Mouse (Mus musculus) midbrain, embryonic 12.5 days (tissue): Measurements from ENCODE around the gene Tmem208. TPM values are rescaled to one million over a fixed set of nuclear protein-coding genes. Genes with fewer than 3 reads are reported as not detected.

Source experiments
- ATAC-seq: fragments of 200-750 bp; cut with Nextera tagmentation; 2 replicates; pipeline ENCODE4 v1.8.0; 2017; ENCODE audit warnings: low read depth, moderate TSS enrichment, moderate library complexity; ENCODE audit not compliant: low FRiP score
- H3K27ac ChIP-seq: fragments of 300-500 bp; sonication (generic); replicated peaks from 2 replicates; pipeline ENCODE4 v1.5.1; 2016; ENCODE audit warnings: mild to moderate bottlenecking
- H3K27me3 ChIP-seq: fragments of 300-500 bp; sonication (generic); 2 replicates; pipeline ENCODE4 v1.6.1; 2016; ENCODE audit warnings: mild to moderate bottlenecking
- H3K36me3 ChIP-seq: fragments of 300-500 bp; sonication (generic); 2 replicates; pipeline ENCODE4 v1.6.1; 2016
- H3K4me1 ChIP-seq: fragments of 300-500 bp; sonication (generic); 2 replicates; pipeline ENCODE4 v1.6.1; 2016
- H3K4me2 ChIP-seq: fragments of 300-500 bp; sonication (generic); replicated peaks from 2 replicates; pipeline ENCODE4 v1.6.1; 2016; ENCODE audit warnings: mild to moderate bottlenecking, moderate library complexity
- H3K4me3 ChIP-seq: fragments of 300-500 bp; sonication (generic); 2 replicates; pipeline ENCODE4 v1.5.1; 2016; ENCODE audit warnings: mild to moderate bottlenecking
- H3K9ac ChIP-seq: fragments of 300-500 bp; sonication (generic); replicated peaks from 2 replicates; pipeline ENCODE4 v1.6.1; 2016; ENCODE audit warnings: mild to moderate bottlenecking, moderate library complexity
- H3K9me3 ChIP-seq: fragments of 300-500 bp; sonication (generic); 2 replicates; pipeline ENCODE4 v1.6.1; 2016; ENCODE audit warnings: mild to moderate bottlenecking
- WGBS: fragments of 180-500 bp; shearing (Covaris S2); methylation state at CpG from one replicate; pipeline ENCODE4 v1.1.7; 2016; 5-methylcytosine and 5-hydroxymethylcytosine counted together
- polyA plus RNA-seq: library from polyadenylated mRNA; unstranded; fragments of >200 nt; fragmentation: Nextera tagmentation; extraction: Ambion mirVana; gene quantifications from 2 replicates; pipeline ENCODE4 v1.2.1, GENCODE M21; 2016

The Tmem208 gene
- polyA plus RNA-seq, 1 experiment from 2014 or later = 93.7 TPM

DNA sequence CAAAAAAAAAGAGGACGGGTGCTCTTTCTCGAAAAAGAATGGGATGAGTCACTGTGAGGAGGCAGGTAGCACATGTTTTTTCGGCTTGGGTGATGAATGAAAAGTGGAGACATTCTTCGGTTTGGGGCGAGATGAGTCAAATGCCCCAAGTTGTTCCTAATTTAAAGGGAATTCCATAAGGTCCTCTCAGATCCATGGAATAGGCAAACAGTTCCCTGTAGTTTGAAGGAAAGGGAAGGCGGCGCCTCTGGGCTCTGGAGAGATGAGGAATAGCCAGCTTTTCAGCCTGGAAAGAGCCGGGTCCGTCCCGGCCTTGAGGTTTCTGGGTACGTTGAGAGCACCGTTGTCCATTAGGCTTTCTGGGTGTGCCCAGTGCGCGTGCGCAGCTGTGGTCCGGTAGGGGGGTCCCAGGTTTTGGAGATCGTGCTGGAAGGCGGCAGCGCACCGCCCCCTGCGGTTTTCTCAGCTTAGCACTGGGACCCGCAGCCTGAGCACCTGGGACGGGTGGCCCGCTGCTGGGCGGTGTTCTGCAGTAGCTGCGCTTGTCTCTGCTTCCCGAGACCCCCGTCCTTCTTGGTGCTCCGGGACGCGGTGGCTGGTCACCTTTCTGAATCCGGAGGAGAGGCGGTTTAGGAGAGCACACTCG is 22.4 kb downstream of the Tmem208 start, which contains the start of gene Slc9a5:
TSS of gene Slc9a5 (plus strand) at position 394 of the 646 bp plus-strand sequence.
- Histone ChIP-seq H3K4me1 (peaks cover 41% of the 10 kb centered on the region), H3K9ac (peak within 1 kb of the TSS; percentile 70), H3K27ac (peak within 1 kb of the TSS; percentile 65), H3K36me3 (no peaks in the 10 kb centered on the region), H3K27me3 (peaks cover 25% of the 10 kb centered on the region), H3K4me3 (peak within 1 kb of the TSS; percentile 57), H3K9me3 (no peaks in the 10 kb centered on the region), H3K4me2 (peak within 1 kb of the TSS; percentile 89)
- WGBS = under 1% methylated on average over 34 of the region's 34 CpGs
- ATAC-seq = peak; percentile 38

DNA sequence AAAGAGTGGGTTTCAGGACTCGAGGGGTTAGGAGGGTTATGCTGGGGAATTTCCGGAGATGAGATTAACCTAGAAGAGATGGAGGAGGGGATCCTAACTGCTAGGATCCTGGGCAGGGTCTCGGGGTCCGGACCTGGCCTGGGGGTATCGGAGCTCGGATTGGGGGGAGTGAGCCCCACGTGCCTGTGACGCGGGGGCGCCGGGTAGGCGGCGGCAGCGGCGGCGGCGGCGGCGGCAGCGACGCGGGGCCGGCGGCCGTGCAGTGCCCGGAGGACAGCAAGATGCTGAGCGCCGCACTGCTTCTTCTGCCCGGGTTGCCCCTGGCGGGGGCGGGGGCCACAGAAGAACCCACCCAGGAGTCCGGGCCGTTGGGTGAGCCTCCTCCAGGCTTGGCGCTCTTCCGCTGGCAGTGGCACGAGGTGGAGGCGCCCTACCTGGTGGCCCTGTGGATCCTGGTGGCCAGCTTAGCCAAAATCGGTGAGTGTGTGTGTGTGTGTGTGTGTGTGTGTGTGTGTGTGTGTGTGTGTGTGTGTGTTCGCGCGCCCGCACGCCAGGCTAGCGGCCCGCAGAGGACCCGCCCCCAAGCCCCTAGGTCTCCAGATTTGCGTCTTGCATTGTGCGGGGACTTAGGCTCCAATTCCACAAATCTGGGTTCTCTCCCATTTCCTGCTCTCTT is 23.1 kb downstream of the Tmem208 start:
- Histone ChIP-seq H3K36me3 (no peaks in the 10 kb centered on the region), H3K4me1 (peaks cover 41% of the 10 kb centered on the region), H3K27ac (peak overlapping the region; percentile 65), H3K9me3 (no peaks in the 10 kb centered on the region), H3K4me3 (peak overlapping the region; percentile 57), H3K4me2 (peak overlapping the region; percentile 89), H3K27me3 (peaks cover 25% of the 10 kb centered on the region), H3K9ac (peak overlapping the region; percentile 70)
- WGBS = 1% methylated on average over 30 of the region's 48 CpGs
- peak; percentile 25 for ATAC-seq

DNA sequence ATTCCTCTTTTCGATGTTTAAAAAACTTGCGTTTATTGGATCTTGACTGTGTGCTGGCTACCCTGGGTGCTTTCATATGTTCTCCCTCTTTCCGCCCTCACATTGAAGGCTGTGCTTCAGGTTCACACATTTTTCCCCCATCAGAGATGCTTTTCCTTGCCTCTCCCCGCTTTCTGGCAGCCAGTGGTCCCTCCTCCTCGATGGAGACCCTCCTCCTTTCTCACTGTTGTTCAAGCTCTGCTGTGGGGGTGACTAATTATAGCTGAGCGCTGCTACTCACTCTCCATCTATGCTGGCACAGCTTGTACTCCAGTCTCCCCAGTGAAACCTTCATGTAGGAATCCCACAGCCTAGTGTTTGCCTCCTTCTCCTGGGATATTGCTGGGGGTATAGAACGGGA is 24.0 kb downstream of the Tmem208 start:
- Histone ChIP-seq H3K27ac (no peak overlapping the region), H3K4me3 (peak overlapping the region; percentile 57), H3K9me3 (no peaks in the 10 kb centered on the region), H3K36me3 (no peaks in the 10 kb centered on the region), H3K9ac (no peak overlapping the region), H3K4me1 (peaks cover 41% of the 10 kb centered on the region), H3K4me2 (peak overlapping the region; percentile 89), H3K27me3 (peaks cover 25% of the 10 kb centered on the region)
- ATAC-seq = no peak
- 50% methylated on average over 7 of the region's 7 CpGs for WGBS

DNA sequence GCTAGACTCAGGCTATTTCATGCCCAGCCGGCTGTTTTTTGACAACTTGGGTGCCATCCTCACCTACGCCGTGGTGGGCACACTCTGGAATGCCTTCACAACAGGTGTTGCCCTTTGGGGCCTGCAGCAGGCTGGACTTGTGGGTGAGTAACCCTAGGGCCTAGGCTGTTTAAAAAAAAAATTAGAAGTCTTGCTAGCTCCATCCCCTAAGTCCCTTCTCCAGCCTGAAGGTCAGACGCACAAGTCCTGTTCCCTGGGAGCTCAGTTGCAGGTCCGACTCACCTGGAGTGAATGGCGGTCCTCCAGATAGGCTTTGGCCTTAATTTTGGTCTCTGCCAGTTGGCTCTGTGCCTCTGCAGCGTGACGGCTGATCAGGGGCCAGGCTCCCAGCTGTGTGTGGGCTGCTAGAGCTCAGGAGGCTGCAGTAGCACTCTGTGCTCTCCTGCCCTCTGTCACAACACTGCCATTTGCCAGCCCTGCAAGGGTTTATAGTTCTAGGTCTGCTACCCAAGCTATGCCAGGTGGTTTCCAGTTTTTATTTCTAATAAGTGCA is 27.5 kb downstream of the Tmem208 start:
- 80% methylated on average over 8 of the region's 8 CpGs for WGBS
- H3K9ac ChIP-seq = no peak overlapping the region
- H3K4me1 ChIP-seq = peaks cover 16% of the 10 kb centered on the region
- no peak overlapping the region for H3K4me3 ChIP-seq
- H3K4me2 ChIP-seq = no peak overlapping the region
- H3K27ac ChIP-seq = no peak overlapping the region
- peaks cover 3% of the 10 kb centered on the region; the same call in 1 of the 2 replicates for H3K36me3 ChIP-seq
- ATAC-seq = no peak
- peaks cover 9% of the 10 kb centered on the region for H3K27me3 ChIP-seq
- H3K9me3 ChIP-seq = no peaks in the 10 kb centered on the region

DNA sequence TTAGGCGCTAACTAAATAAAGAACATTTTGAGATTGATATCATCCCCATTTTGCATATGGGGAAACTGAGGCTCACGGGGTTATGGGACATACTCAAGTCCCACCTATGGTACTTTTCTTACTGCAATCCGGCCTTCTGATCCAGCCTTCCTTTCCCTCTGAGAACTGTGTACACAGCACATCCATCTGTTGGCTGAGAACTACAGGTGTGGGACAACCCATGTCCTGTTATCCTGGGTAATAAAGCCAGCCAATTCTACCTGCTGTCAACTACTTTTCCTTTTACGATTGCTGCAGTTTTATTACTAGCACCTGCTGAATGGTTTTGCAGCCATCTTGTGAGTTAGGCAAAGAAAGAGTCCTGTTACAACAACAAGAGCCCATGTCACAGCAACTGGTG is 28.4 kb downstream of the Tmem208 start:
- Histone ChIP-seq H3K27me3 (peaks cover 9% of the 10 kb centered on the region), H3K36me3 (peaks cover 3% of the 10 kb centered on the region; the same call in 1 of the 2 replicates), H3K27ac (no peak overlapping the region), H3K4me3 (no peak overlapping the region), H3K4me2 (no peak overlapping the region), H3K4me1 (peaks cover 12% of the 10 kb centered on the region), H3K9me3 (no peaks in the 10 kb centered on the region), H3K9ac (no peak overlapping the region)
- WGBS = 89% methylated on average over 4 of the region's 4 CpGs
- ATAC-seq = no peak

DNA sequence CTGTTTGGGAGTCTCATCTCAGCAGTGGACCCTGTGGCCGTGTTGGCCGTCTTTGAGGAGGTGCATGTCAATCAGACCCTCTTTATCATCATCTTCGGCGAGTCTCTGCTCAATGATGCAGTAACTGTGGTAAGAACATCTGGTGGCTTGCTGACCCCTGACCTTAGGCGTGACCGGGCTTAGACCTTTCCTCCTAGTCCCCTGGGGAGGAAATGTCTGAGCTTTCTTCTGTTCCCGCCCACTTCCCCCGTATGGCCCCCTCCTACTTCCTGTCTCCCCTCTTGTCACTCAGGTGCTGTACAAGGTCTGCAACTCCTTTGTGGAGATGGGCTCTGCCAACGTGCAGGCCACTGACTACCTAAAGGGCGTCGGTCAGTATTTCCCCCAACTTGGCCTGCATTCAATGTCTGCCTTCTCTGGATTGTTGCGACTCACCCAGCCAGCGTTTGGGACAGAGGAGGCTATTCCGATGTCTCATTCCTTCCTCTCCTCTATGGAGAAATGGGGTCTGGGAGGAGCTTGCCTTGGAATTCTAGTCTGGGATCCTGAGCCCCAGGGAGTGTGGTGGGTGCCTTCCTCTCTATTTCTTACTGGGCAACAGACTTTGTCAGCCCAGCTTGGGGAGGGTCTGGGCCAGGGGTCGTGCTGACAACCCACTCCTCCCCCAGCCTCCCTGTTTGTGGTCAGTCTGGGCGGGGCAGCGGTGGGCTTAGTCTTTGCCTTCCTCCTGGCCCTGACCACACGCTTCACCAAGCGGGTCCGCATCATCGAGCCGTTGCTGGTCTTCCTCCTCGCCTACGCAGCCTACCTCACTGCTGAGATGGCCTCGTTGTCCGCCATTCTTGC is 29.2 kb downstream of the Tmem208 start:
- peaks cover 3% of the 10 kb centered on the region; the same call in 1 of the 2 replicates for H3K36me3 ChIP-seq
- WGBS = 62% methylated on average over 26 of the region's 26 CpGs
- no peak overlapping the region for H3K4me3 ChIP-seq
- no peaks in the 10 kb centered on the region for H3K9me3 ChIP-seq
- no peak overlapping the region for H3K9ac ChIP-seq
- no peak overlapping the region for H3K27ac ChIP-seq
- no peak for ATAC-seq
- peaks cover 6% of the 10 kb centered on the region for H3K4me1 ChIP-seq
- H3K27me3 ChIP-seq = peaks cover 7% of the 10 kb centered on the region
- no peak overlapping the region for H3K4me2 ChIP-seq

DNA sequence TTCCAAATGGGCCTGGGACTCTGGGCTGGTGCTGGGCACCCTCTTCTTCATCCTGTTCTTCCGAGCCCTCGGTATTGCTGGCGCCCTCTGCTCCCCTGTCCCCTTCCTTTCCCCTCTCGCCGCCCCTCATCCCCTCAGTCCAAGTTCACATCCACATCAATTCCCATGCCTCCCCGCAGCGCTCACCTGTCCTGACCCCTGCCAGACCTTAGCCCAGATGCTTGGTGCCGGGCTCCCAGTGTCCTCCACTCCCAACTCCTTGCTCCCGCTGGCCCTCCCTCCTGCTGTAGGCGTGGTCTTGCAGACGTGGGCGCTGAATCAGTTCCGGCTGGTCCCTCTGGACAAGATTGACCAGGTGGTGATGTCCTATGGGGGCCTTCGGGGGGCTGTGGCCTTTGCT is 30.5 kb downstream of the Tmem208 start:
- no peak for ATAC-seq
- Histone ChIP-seq H3K4me2 (no peak overlapping the region), H3K27me3 (no peaks in the 10 kb centered on the region), H3K4me3 (no peak overlapping the region), H3K27ac (no peak overlapping the region), H3K9ac (no peak overlapping the region), H3K36me3 (peaks cover 3% of the 10 kb centered on the region; the same call in 1 of the 2 replicates), H3K9me3 (no peaks in the 10 kb centered on the region), H3K4me1 (peaks cover 3% of the 10 kb centered on the region; the same call in 1 of the 2 replicates)
- 88% methylated on average over 14 of the region's 14 CpGs for WGBS

DNA sequence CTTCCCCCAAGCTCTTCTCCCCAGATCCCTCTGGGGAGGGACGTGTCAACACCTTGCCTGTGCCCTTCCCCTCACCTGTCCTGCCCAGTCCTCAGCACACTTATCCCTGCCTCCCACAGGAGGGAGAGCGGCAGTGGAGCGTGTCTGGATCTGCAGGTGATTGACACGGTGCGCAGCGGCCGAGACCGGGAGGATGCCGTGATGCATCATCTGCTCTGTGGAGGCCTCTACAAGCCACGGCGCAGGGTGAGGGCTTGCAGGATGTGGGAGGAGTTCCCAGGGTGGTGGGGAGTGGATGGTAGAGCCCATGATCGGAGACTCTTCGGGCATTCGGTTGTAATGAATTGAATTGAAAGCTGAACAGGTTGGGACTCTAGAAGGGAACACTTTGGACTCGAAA is 33.1 kb downstream of the Tmem208 start:
- 74% methylated on average over 15 of the region's 15 CpGs for WGBS
- Histone ChIP-seq H3K27me3 (no peaks in the 10 kb centered on the region), H3K9ac (no peak overlapping the region), H3K4me3 (no peak overlapping the region), H3K36me3 (peaks cover 8% of the 10 kb centered on the region; the same call in 1 of the 2 replicates), H3K9me3 (no peaks in the 10 kb centered on the region), H3K4me1 (peaks cover 3% of the 10 kb centered on the region; the same call in 1 of the 2 replicates), H3K4me2 (no peak overlapping the region), H3K27ac (no peak overlapping the region)
- ATAC-seq = 0 out of 2 replicates have a peak, but pooled peaks have one; percentile 12

DNA sequence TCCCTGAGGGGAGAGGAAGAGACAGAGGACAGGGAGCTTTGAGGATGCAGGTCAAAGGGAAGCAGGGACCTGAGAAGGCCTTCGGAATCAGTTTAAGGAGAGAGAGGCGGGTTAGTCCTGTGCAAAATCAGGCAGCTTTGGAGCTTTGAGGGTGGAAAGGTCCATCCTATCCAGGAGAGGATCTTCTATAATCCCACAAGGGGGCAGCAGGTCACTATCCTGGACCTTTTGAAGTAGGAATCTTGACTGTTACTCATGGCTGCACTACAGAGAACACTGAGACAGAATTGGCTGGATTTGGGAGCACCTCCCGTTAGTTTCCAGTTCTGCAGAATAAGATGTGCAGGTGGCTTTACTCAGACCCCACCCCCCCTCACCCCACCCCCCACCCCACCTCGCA is 33.5 kb downstream of the Tmem208 start:
- H3K4me3 ChIP-seq = no peak overlapping the region
- H3K9me3 ChIP-seq = no peaks in the 10 kb centered on the region
- H3K4me2 ChIP-seq = no peak overlapping the region
- no peak overlapping the region for H3K9ac ChIP-seq
- no peaks in the 10 kb centered on the region for H3K27me3 ChIP-seq
- no peak for ATAC-seq
- peaks cover 3% of the 10 kb centered on the region; the same call in 1 of the 2 replicates for H3K4me1 ChIP-seq
- no peak overlapping the region for H3K27ac ChIP-seq
- 54% methylated on average over 4 of the region's 4 CpGs for WGBS
- H3K36me3 ChIP-seq = peaks cover 12% of the 10 kb centered on the region; the same call in 1 of the 2 replicates

DNA sequence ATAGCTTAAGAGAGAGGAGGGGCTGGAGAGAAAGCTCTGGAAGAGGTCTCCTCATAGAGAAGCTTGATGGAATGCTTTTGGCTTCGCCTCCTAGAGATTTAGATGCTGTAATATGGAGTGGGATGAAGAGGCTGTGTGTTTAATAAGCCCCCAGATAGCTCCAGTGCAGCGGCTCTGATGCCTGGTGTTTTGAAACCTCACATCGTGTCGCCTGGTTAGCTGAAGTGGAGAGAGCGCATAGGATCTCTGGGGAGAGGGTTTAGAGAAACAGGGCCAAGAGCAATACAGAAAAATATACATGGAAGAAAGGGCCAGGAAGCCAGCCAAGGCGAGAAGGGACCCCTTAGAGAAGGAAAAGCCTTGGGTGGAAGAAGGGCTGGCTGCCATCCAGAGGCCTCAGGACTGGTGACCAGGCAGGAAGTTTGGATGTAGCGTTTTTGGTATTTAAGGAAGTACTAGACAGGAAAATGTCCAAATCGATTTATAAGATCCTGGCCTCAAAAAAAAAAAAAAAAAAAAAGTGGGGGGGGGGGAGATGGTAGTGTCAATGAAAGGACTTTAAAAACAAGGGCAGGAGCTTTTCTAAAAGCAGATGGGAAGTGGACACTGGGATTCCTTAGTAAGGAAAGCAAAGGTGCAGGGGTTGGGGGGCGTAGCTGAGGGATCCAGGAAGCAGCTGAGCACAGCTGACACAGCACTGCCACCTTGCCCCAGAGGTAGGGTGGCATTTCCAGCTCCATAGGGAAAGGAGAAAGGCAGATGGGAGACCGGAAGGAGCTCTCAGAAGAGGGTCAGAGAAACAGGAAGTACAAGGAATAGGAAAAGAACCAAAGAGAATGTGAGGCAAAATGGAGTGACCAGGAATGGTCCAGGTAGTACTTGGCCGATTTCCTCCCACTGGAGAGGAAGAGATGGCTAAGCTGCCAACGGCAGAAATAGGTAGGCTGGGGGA is 35.9 kb downstream of the Tmem208 start:
- no peak for ATAC-seq
- H3K27me3 ChIP-seq = no peaks in the 10 kb centered on the region
- 83% methylated on average over 12 of the region's 12 CpGs for WGBS
- peaks cover 3% of the 10 kb centered on the region; the same call in 1 of the 2 replicates for H3K4me1 ChIP-seq
- H3K4me2 ChIP-seq = no peak overlapping the region
- H3K4me3 ChIP-seq = no peak overlapping the region
- H3K36me3 ChIP-seq = peaks cover 17% of the 10 kb centered on the region; the same call in 1 of the 2 replicates
- no peak overlapping the region for H3K9ac ChIP-seq
- no peak overlapping the region for H3K27ac ChIP-seq
- H3K9me3 ChIP-seq = no peaks in the 10 kb centered on the region

DNA sequence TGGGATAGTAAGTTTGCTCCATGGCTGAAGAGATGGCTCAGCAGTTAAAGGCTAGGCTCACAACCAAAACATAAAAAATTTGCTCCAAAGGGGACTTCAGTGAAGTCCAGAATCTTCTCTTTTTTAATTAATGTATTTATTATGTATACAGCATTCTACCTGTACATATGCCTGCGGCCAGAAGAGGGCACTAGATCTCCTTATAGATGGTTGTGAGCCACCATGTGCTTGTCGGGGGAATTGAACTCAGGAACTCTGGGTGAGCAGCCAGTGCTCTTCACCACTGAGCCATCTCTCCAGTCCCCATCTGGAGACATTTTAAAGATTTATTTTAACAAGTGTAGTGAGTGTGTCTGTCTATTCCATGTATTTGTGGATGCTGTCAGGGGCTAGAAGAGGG is 41.0 kb downstream of the Tmem208 start:
- H3K4me3 ChIP-seq = no peak overlapping the region
- no peak overlapping the region for H3K9ac ChIP-seq
- WGBS = 70% methylated on average over 2 of the region's 2 CpGs
- no peak overlapping the region for H3K4me2 ChIP-seq
- H3K27ac ChIP-seq = no peak overlapping the region
- H3K4me1 ChIP-seq = no peaks in the 10 kb centered on the region
- H3K27me3 ChIP-seq = no peaks in the 10 kb centered on the region
- no peak for ATAC-seq
- H3K9me3 ChIP-seq = no peaks in the 10 kb centered on the region
- H3K36me3 ChIP-seq = 0 out of 2 replicates have a peak, but pooled peaks cover 21% of the 10 kb centered on the region
